Mouse (Mus musculus) kidney, postnatal 36 days (tissue): ENCODE results near the gene Tnfaip6.
A peak's percentile ranks its signal among the peaks of the same experiment; 100 is the strongest.
"Not testable (repeated sequence)": the region's sequence is repeated elsewhere in the genome, so short reads cannot be mapped to it uniquely, and the experiment has no call there.

ENCODE experiments used
- DNase-seq, 2 experiments: peaks; one replicate each; pipeline ENCODE4 v3.0.0; 2021 to 2022; ENCODE audit warnings: mixed read lengths in 2 of 2

The Tnfaip6 gene

DNA sequence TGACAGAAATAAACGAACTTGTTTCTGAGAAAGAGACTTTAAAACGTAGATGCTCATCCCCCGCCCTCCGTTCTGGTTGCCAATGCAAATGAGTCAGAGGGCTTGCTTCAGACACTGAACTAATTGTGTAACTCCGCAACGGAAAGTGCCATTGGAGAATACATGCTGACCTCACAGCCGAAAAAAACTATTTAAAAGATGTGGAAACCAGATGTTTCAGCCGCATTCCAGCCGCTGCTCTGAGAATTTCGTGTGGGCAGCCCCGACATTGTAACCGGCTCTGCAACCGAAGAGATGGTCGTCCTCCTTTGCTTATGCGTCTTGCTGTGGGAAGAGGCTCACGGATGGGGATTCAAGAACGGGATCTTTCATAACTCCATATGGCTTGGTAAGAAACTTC, at the start of gene Tnfaip6:
Tnfaip6 (plus strand) TSS at position 128 of the 400 bp plus-strand sequence.
- DNase-seq = peak; percentile 27 to 54

DNA sequence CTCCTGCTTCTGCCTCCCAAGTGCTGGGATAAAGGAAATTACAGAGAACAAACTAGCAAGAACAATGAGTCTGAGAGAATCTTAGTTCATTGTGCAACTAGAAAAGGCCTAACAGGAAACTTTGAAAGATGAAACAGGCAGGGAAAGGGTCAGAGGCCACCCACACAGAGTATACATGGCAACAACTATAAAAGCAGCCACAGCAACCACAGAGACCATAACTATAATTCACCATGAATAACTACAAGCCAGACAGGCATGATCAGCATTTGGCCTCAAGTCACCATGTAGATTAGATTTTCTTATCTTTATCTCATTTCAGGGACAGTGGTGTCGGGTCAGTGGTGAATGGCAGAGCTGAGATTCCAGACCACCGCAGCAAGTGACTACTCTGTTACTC, 48.2 kb upstream of the Tnfaip6 start:
- DNase-seq = no peak

DNA sequence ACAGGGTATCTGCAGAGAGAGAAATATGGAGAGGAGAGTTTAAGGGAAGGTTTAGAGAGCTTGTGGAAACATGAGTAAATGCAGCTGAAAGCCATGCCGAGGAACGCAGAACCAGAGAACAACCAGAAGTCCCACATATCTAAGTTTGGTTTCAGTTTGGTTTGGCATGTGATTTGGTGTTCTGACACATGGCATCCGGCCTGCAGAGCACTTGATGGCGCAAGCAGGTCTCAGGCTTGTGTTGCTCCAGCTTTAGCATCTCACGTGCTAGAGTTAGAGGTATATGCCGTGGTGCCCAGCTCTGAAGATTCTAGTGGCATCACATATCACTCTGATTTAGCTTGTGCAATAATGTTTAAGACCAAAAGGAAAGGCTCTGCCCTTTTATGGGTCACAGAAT, 46.4 kb upstream of the Tnfaip6 start:
- no peak for DNase-seq

DNA sequence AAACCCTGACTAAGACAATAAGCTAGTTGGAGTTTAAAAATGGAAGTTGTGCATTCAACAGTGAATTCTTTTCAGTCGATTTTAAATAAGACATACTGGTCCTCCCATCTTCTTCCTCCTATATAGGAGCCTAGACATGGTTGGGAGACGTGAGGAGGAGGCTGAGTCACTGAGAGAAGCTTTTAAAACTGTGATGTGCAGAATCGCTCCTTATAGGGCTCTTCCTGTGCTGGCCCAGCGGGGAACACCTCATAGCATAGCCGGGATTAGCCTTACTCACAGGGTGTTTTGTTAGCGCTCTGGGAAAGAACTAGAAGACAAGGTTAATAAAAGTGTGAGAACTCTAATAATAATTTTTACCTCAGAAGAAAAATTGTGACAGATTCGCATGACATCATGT, 37.8 kb upstream of the Tnfaip6 start:
- no peak for DNase-seq

DNA sequence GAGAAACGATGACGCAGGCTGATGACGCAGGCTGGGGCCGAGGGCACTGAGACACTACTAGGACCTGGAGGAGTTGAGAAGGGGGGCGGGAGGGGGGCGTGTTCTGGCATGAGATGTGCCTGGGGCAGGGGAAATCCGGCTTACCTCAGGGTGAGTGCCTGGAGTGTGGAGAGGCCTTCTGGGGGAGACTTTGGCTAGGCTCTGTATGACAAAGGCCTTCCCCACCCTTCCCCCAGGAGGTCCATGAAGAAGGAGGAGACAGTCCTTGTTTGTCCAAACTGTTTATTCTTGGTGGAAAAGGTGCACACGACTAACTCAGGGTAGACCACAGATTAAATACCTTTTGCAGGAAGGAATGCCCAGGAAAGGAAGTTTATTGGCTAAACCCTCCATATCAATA, 36.3 kb upstream of the Tnfaip6 start:
- no peak for DNase-seq

DNA sequence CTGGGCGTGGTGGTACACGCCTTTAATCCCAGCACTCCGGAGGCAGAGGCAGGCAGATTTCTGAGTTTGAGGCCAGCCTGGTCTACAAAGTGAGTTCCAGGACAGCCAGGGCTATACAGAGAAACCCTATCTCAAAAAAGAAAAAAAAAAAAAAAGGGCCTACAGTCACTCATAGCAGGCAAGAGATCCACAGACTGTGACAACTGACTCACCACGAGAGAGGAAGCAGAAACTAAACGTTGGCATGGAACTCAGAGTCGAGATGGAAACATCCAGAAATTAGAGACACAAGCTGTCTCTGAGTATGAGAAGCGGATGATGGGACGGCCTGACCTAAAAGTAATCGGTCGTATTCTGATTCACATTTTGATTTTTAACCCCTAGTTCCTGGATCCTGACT, 35.5 kb upstream of the Tnfaip6 start:
- not testable (repeated sequence) for DNase-seq

DNA sequence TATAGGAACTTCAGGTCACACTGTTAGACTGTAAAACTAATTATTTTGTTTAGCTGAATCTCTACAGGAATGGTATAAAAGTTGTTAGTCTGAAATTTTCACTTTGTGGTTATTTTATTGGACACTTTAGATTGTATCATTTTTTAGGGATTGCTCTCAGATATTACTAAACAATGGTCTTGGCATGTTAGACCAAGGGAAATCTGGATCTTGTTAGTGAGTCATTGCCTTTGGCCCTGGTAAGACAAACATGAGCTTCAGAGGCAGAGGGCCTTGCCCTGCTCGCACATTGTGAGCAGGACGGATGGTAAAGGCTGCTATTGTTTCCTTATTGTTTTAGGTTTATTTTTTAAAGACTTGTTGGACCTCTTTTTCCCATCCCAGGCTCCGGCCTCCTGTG, 31.4 kb upstream of the Tnfaip6 start:
- no peak for DNase-seq

DNA sequence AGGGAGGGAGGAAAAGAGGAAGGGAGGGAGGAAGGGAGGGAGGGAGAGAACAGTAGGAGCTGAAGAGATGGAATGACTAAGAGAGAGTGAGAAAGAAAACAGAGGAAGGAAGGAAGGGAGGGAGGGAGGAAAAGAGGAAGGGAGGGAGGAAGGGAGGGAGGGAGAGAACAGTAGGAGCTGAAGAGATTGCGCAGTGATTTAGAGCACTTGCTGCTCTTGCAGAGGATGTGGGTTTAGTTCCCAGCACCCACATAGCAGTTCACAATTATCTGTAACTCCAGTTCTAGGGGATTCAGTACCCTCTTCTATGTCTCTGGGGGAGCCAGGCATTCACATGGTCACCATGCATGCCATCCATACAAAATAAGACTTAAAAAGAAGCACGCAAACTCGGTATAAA, 26.0 kb upstream of the Tnfaip6 start:
- DNase-seq = not testable (repeated sequence)

DNA sequence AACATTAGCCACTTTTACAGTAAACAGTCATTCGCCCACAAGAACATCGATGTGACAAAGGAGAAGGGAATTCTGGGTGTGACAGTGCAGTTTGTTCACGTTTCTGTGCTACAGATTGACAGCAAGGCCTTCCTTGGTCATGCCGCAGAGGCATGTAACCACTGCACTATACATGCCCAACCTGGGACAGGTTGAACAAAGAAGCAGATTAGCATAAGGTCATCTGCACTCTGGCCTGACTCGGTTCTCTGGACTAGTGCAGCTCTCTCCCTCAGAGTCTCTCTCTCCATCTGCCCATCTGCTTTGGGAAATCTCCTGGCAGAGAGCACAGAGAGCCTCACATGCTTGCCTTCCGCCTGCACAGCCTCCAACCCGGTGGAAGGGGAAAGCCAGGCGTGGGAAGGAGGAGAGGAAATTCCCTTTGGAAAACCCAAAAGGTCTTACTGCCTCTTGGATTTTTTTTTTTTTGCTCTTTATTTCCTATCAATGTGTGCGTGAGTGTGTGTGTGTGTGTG, 24.4 kb upstream of the Tnfaip6 start:
- DNase-seq = no peak

DNA sequence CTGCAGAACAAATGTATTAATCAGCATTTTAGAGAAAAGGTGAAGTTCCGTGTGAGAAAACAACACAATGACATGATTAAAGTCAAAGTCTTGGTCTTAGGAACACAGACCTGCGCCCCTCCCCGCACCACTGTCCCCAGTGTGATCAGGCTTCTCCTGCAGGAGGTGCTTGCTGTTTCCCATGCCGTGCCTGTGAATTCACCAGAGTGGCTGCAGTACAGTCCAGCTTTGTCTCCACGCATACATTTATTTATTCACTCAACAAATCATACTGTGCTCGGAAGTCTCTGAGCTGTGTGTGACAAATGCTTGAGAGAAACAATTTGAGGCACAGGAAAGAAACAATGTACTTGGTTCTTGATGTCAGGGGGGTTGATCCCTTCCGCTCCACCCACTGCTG, 21.4 kb upstream of the Tnfaip6 start:
- no peak for DNase-seq

DNA sequence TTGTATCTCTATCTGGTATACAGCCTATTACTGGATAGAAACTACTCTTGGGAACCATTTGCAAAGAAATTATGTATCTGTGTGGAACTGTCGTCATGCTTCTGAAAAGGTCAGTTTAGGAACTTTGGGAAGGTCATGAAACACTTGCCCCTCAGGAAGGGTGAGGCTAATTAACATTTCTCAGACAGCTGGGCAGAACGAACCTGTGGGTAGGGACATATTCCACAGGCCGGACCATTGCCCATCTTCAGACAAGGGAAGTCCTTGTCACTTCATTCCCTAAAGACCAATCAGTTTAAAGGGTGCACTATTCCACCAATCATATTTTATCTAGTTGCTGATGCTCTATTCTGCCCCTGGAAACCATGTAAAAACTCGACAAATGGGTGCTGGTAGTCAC, 10.7 kb upstream of the Tnfaip6 start:
- DNase-seq = no peak

DNA sequence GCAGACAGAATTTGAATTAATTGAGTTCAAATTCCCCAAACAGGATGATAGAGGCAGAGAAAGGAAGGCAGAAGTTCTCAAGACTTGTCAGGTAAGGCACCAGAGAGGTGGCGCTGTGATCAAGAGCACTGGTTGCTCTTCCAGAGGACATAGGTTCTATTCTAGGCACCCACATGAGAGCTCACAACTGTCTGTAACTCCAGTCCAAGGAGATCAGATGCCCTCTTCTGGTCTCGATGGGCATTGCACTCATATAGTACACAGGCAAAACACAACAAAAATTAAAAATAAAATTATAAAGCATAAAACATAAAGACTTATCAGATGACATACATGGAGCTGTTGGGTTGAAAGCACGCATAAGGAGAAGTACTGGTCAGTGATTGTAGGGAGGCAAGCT, 8.4 kb upstream of the Tnfaip6 start:
- peak in 1 of 2 experiments; percentile 10 for DNase-seq

DNA sequence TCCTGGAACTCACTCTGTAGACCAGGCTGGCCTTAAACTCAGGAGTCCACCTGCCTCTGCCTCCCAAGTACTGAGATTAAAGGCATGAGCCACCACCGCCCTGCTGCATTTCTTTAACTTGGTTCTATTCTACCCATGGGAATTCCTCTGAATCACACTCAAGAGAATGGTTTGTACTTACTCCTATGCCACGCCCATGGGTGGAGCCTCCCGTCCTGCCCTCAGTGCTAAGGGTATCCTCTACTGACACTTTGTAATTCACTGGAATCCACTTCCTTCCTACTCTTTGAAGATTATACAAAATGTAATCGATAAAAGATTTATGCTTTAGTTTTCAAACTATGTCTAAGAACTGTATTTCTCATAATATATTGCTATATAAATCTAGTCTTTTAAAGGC, 6.3 kb upstream of the Tnfaip6 start:
- DNase-seq = peak in 1 of 2 experiments; percentile 14

DNA sequence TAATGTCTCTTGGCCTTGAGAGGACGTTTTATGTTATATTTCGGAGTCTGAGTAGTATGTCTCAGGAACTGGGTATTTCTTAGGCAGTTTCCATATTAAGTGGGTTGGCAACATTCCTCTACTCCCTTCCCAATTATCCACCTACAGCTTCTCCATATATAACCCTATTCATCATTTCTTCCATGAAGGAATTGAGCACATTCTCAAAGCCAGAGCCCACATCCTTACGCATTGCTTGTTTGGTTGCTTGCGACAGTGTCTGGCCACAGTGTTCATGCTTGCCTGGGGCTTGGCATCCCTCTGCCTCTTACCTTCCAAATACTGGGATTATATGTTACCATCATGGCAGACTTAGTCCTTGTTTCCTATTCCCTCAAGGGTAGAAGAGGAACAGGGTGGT, 3.2 kb upstream of the Tnfaip6 start:
- no peak for DNase-seq

DNA sequence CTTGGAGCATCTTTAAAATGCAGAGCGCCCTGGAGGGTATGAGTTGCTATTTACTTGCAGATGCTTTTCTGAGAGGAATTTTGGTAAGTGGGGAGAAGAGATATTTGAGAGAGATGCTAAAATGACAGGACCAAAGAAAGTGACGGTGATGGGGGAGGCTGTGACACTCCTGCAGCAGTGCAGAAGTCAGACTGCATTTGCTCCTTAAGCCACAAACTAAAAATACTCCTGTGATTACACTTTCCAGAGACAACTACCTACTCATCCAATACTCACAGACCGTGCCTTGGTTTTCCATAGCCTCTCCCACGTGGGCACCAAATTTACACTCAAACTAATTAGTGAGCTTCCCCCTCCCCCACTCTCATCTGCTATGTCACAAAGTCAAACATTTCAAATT, 2.7 kb upstream of the Tnfaip6 start:
- DNase-seq = no peak

DNA sequence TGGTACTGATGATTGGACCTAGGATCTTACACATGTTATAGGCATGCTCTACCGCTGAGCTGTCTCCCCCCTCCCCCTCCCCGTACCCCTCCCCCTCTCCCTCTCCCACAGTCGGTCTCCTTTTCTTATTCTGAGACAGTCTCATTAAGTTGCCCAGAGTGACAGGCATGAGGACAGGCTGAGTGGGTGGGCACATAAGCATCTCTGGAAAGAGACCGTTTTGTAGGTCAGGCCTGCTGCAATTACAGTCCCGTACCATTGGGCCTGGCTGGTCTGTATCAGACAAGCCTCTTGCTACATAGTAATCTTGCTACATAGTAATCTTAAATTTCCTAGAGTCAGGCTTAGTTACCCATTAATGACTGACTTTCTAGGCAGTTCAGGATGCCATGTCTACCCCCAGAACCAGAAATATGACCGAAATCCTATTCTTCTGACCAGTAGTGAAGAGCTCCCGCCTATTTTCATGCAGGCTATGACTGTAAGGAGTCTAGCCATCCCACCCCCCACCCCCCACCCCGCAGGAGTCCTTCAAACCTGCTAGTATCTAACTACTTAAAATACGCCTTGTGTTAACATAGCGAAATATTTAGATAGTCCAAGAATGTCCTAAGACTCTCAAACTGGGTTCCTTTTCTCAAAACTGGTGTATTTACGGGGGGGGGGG, 747 bp upstream of the Tnfaip6 start:
- no peak for DNase-seq

DNA sequence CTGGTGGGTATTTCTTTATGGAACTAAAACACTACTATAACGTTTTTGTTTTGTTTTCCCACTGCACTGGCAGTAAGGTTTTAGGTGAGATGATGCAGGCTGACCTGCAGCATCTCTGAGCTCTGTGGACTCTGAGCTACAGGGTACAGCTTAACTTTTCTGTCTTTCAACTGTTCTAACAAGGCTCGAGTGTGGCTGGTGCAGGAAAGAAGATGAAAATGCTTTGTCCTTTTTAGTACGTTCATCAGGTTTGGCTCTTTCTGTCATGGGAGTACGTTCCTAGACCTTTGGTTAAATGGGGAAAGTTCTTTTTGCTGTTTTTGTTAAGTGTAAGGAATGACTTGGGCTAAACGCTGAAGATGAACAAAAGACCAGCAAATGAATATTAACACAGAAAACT, 749 bp downstream of the Tnfaip6 start:
- no peak for DNase-seq

DNA sequence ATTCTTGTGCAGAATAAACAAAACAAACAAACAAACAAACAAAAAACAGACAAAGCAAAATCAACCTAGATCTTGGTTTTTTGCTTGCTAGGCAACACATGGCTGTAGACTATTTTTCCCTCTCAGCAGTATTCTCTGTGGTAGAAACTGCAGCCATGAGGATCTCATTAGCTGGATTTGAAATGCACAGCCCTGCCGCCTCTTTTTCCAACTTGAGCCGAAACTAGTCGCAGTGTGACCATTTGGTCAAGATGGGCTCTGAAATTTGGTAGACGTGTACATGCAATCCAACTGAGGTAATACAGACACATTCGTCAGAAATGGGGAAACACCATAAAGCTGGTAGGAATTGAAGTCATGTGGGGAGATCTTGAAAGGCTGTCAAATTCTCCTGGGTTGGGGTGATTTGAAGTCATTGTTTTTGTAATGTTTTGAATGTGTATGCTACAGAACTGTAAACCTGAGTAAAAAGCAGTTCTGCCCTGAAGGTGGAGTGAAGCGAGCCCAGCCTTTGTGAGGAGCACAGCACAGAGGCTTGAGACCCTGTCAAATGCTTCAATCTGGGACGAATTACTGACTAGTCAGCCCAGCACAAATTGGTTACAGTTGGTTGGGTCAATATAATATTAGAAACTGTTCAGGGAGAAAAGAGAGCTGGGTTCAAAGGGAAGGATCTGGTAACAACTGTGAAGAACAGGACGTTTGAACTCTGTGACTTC, 1.4 kb downstream of the Tnfaip6 start:
- DNase-seq = no peak

DNA sequence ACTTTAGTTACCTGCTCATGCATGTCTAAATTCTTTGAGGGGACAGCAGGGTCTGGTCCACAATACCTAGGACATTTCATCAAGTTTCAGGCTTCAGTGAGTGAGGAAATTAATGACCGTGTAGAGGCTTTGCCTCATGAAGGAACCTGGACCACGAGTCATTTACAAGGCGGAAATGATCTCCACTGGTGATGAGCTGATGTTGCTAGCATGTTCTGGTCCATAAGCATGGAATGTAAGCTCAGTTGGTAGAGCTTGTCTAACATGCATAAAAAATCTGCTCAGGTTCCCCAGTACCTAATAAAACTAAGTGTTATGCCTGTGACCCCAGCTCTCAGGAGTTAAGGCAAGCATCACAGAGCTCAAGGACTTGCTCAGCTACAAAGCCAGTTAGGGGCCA, 4.3 kb downstream of the Tnfaip6 start:
- DNase-seq = no peak

DNA sequence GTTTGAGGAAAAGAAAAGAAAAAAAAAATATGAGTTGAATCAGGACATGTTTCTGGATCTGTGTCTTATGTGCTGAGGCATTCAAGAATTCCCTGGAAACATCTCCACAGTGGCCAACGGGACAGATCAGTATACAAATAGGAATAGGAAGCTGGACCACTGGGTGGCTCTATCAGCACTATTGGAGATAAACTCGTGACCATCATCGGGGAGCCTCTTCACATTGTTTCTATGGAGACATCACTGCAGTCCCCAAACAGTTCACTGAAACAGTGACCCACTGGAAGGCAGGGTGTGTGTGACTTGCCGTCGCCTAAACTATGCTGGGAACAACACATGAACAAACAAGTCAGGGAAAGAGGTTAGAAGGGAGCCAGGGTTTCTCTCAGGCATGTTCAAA, 4.9 kb downstream of the Tnfaip6 start:
- DNase-seq = no peak

DNA sequence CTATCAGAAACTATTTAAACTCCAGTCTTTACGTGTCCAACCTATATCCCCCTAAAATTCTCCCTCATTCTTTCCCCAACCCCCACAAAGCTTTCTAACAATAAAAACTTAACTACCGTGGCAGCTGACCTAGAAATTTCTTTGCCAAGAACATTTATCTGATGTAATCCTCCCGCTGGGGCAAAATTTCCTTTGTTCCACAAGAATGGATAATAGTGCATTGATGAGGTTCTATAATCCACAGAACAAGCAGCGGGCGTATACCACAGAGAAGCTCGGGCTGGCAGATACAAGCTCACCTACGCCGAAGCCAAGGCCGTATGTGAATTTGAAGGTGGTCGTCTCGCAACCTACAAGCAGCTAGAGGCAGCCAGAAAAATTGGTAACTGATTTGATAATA, 5.7 kb downstream of the Tnfaip6 start:
- DNase-seq = no peak

DNA sequence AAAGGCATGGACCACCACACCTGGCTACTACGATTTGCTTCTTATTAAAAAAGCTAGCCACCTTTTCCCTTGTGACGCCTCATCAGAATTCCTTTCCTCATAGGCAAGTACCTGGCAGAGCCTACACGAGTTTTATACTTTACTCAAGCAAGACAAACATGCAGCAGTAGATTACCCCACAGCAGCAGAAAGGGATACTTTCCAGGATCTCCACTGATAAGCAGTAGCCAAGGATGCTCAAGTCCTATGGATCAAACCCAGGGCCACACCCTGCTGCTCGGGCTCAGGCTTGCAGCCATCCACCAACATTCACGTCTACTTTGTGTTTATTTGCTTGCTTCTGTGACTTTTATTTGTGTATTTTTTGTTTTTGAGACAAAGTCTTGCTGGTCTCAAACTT, 8.2 kb downstream of the Tnfaip6 start:
- no peak for DNase-seq

DNA sequence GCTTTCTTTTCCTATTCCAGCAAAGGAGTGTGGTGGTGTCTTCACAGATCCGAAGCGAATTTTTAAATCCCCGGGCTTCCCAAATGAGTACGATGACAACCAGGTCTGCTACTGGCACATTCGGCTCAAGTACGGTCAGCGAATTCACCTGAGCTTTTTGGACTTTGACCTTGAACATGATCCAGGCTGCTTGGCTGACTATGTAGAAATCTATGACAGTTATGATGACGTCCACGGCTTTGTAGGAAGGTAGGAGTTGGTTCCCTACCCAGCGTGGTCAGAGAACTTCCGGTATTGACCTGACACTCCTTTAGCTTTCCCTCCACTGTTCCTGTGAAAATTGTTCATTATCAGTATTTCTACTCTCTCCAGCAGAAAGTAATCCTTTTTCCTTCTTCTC, 13.0 kb downstream of the Tnfaip6 start:
- peak; percentile 17 to 34 for DNase-seq

DNA sequence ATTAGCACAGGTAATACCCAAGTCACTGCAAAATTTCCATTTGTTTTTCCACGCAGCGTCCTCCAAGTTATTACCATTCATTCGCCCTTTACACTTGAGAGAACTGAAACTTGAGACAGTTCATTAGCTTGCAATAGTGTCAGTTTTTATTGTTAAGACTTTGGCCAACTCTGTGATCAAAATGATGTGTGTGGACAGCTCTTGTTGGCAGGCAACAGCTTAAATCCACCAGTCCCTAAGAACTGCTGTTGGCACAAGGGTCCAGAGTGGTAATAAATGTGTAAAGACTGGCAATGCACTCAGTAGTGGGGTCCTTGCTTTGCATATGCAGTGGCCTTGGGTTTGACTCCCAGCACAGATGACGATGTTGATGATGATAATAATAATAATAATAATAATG, 14.5 kb downstream of the Tnfaip6 start:
- no peak for DNase-seq

DNA sequence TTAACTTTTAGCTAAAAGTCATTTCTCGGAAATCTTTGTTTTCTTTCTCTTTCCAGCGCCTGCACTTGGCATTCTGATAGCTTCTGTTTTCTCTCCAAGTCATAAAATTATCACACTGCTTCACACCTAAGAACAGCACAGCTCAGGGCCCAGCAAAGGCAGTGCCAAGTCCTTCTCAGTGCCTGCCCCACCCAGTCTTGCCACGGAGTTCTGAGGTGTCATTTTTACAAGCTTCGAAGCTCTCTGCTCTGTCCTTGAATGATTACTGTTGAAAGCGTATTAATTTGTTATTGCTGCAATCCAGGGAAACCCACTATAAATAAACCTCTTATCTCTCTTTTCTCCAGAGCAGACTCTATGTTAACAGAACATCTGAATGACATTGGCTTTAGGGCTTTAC, 15.7 kb downstream of the Tnfaip6 start:
- DNase-seq = no peak
